Mouse (Mus musculus) myocyte (in vitro differentiated cells): ENCODE measurements around the gene Zbtb42. TPM values are rescaled to one million over a fixed set of nuclear protein-coding genes. Genes with fewer than 3 reads are reported as not detected.

Experiments
- H3K27me3 ChIP-seq: one replicate; pipeline ENCODE4 v1.6.1; 2011; ENCODE audit not compliant: control insufficient read depth, insufficient read depth, insufficient read length
- H3K36me3 ChIP-seq: one replicate; pipeline ENCODE4 v1.6.1; 2011; ENCODE audit not compliant: control insufficient read depth, insufficient read depth
- H3K4me2 ChIP-seq: one replicate; pipeline ENCODE4 v1.6.1; 2011; ENCODE audit warnings: low read depth, control low read depth
- H3K4me3 ChIP-seq: one replicate; pipeline ENCODE4 v1.5.1; 2011; ENCODE audit warnings: mild to moderate bottlenecking, control low read depth, moderate library complexity
- H3K79me2 ChIP-seq: one replicate; pipeline ENCODE4 v1.6.1; 2011; ENCODE audit not compliant: control insufficient read depth, insufficient read depth
- H3ac ChIP-seq: one replicate; pipeline ENCODE4 v1.6.1; 2011; ENCODE audit not compliant: control insufficient read depth, insufficient read length
- CEBPB ChIP-seq: IDR thresholded peaks from 2 replicates; pipeline ENCODE4 v1.6.1; 2011; ENCODE audit warnings: mild to moderate bottlenecking, moderate library complexity; ENCODE audit not compliant: poor library complexity, insufficient read depth, severe bottlenecking
- E2F4 ChIP-seq: IDR thresholded peaks from one replicate; pipeline ENCODE4 v1.6.1; 2011; ENCODE audit warnings: mild to moderate bottlenecking, control low read depth, moderate library complexity; ENCODE audit not compliant: insufficient read depth
- MAX ChIP-seq: IDR thresholded peaks from one replicate; pipeline ENCODE4 v1.6.1; 2011; ENCODE audit warnings: low read depth, mild to moderate bottlenecking, control low read depth
- MYOD1 ChIP-seq, 3 experiments: IDR thresholded peaks; one replicate each; pipeline ENCODE4 v1.6.1; 2011; ENCODE audit warnings: control low read depth in 2 of 3, low read depth in 2 of 3, mild to moderate bottlenecking in 2 of 3, moderate library complexity in 1 of 3; ENCODE audit not compliant: insufficient read length in 2 of 3, control insufficient read depth in 1 of 3
- MYOG ChIP-seq, 3 experiments: IDR thresholded peaks; one replicate each; pipeline ENCODE4 v1.6.1; 2011; ENCODE audit warnings: control low read depth in 2 of 3, low read depth in 2 of 3, mild to moderate bottlenecking in 2 of 3; ENCODE audit not compliant: insufficient read length in 2 of 3, control insufficient read depth in 1 of 3, insufficient read depth in 1 of 3
- POLR2A ChIP-seq: IDR thresholded peaks from one replicate; pipeline ENCODE4 v1.6.1; 2011; ENCODE audit warnings: low read depth, mild to moderate bottlenecking, control low read depth, moderate library complexity; ENCODE audit not compliant: insufficient read length
- POLR2AphosphoS2 ChIP-seq: IDR thresholded peaks from one replicate; pipeline ENCODE4 v1.6.1; 2011; ENCODE audit warnings: low read depth, control low read depth; ENCODE audit not compliant: insufficient read length
- REST ChIP-seq: IDR thresholded peaks from one replicate; pipeline ENCODE4 v1.6.1; 2011; ENCODE audit warnings: mild to moderate bottlenecking, control low read depth, moderate library complexity; ENCODE audit not compliant: insufficient read depth, insufficient read length
- SRF ChIP-seq: IDR thresholded peaks from one replicate; pipeline ENCODE4 v1.6.1; 2011; ENCODE audit warnings: low read depth; ENCODE audit not compliant: control insufficient read depth, insufficient read length
- TCF12 ChIP-seq: IDR thresholded peaks from one replicate; pipeline ENCODE4 v1.6.1; 2011; ENCODE audit warnings: mild to moderate bottlenecking, control low read depth; ENCODE audit not compliant: poor library complexity, insufficient read depth, severe bottlenecking
- TCF3 ChIP-seq: IDR thresholded peaks from one replicate; pipeline ENCODE4 v1.6.1; 2011; ENCODE audit warnings: low read depth, control low read depth; ENCODE audit not compliant: insufficient read length
- USF1 ChIP-seq: IDR thresholded peaks from one replicate; pipeline ENCODE4 v1.6.1; 2011; ENCODE audit warnings: low read depth, mild to moderate bottlenecking, control low read depth, moderate library complexity
- polyA plus RNA-seq: library from polyadenylated mRNA; unstranded; fragments of >200 nt; fragmentation: generic; extraction: Trizol; gene quantifications from one replicate; pipeline ENCODE4 v1.2.1, GENCODE M21; 2012; ENCODE audit warnings: missing spikeins

The Zbtb42 gene
- polyA plus RNA-seq, 1 experiment = 4.4 TPM

DNA sequence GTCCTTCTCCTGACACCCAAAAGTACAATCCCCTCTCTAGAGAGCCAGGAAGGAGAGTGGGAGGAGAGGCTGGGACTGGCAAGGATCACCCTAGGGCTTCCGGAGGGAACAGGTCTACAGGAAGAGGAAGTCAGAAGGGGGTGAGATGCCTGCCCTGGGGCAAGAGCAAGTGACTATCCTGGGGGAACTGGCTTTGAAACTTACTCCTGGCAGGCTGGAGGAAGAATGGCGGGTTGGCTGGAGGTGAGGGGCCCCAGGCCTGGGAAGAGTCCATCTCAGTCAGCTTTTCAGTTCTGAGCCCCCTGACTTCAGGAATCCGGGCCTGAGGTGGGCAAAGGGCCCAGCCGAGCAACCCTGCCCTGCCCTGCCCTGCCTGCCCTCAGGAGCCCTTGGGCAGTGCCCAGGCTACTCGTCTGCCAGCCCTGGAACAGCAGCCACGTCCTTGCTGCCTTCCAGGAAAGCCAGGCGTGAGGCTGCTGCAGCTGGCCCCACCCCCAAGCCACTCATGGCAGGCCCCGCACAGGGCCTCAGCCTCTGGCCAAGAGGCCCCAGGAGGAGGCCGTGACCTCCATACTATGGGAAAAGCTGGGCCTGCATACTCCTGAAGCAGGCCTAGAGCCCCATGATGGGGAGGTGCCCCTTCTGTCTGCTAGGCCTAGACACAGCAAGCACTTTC lies 7.8 kb upstream of the Zbtb42 start:
- no peak overlapping the region for H3ac ChIP-seq
- peaks cover 64% of the 10 kb centered on the region for H3K79me2 ChIP-seq
- peak overlapping the region; percentile 66 for H3K4me2 ChIP-seq
- H3K27me3 ChIP-seq = no peaks in the 10 kb centered on the region
- H3K36me3 ChIP-seq = peaks cover 13% of the 10 kb centered on the region
- no peak overlapping the region for H3K4me3 ChIP-seq
- TF ChIP-seq MYOD1 (IDR thresholded peaks at IDR 0.05; ENCODE audit: control insufficient read depth in 1 of 3, insufficient read length in 2 of 3, low read depth in 2 of 3) = peak in 1 of 3 experiments; percentile 19
- no peak for TF ChIP-seq MAX
- peak in 1 of 3 experiments; percentile 76 for TF ChIP-seq MYOG (IDR thresholded peaks at IDR 0.05; ENCODE audit: control insufficient read depth in 1 of 3, insufficient read depth in 1 of 3, insufficient read length in 2 of 3, low read depth in 2 of 3)

DNA sequence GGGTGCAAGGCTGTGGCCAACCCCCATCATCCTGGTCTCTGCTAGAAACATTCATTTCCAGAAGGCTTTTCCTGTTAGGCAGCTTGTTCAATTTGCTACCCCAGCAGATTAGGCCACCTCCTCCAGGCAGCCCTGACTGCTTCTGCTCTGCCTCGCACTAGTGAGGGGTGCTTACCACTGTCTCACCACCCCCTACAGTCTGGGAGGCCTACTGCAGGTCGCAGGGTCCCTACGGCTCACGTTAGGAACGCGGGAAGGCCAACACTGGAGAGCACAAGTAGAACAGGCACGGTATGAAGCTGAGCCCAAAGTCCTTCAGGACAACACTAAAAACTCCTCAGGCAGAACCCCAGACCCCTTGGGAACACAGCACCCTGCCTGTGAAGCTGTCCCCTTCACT lies 6.7 kb upstream of the Zbtb42 start:
- peaks cover 62% of the 10 kb centered on the region for H3K79me2 ChIP-seq
- H3K4me3 ChIP-seq = peak overlapping the region; percentile 60
- TF ChIP-seq POLR2A = peak; percentile 12
- TF ChIP-seq POLR2AphosphoS2 = no peak
- TF ChIP-seq TCF12 = no peak
- no peak for TF ChIP-seq SRF
- peak overlapping the region; percentile 66 for H3K4me2 ChIP-seq
- no peak overlapping the region for H3ac ChIP-seq
- no peaks in the 10 kb centered on the region for H3K27me3 ChIP-seq
- H3K36me3 ChIP-seq = peaks cover 13% of the 10 kb centered on the region

DNA sequence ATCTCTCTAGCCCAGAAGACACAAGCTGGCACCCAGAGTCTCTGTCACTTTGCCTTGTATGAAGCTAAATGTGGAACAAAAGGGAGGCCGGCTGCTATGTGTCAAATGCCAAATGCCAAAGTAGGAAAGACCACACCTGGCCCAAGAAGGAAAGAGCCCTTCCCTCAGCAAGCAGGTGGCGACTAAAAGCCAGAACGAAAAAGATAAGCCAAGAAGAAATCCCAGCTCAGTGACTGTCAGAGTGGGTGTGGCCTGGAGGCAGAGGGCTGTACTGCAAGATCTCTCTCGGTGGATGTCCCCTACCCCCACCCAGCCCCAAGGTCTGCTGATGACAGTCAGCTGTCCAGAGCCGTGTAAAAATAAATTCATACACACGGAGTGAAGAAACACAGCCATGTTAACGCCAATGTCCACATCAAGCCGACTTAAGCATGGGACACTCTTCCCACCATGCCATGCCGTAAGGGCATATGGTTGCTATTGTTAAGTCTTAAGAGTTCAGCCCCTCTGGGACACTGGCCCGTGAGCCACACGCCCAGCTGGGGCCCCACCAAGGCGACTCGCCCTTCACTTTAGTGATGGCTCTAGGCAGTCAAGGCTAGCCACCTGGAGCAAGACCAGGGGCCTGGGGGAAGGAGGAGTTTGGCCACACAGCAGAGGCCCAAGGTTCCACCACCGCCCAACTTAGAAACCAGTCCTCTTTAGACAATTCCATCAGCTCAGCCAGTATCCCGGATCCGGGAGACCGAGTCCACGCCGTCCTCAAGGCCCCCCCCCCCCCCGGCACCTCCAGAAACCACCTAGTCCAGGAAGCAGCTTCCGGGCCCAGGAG lies 5.7 kb upstream of the Zbtb42 start:
- H3ac ChIP-seq = peak overlapping the region; percentile 95
- TF ChIP-seq MYOG (IDR thresholded peaks at IDR 0.05; ENCODE audit: control insufficient read depth in 1 of 3, insufficient read depth in 1 of 3, insufficient read length in 2 of 3, low read depth in 2 of 3) (peak in 2 of 3 experiments; percentile 27 to 43), POLR2AphosphoS2 (peak; percentile 55), USF1 (no peak), TCF3 (no peak), POLR2A (no peak), TCF12 (no peak), SRF (no peak), MYOD1 (IDR thresholded peaks at IDR 0.05; ENCODE audit: control insufficient read depth in 1 of 3, insufficient read length in 2 of 3, low read depth in 2 of 3) (peak; percentile 16 to 24 (median 23))
- H3K27me3 ChIP-seq = no peaks in the 10 kb centered on the region
- H3K79me2 ChIP-seq = peaks cover 54% of the 10 kb centered on the region
- peak overlapping the region; percentile 66 for H3K4me2 ChIP-seq
- peaks cover 13% of the 10 kb centered on the region for H3K36me3 ChIP-seq
- peak overlapping the region; percentile 60 for H3K4me3 ChIP-seq

DNA sequence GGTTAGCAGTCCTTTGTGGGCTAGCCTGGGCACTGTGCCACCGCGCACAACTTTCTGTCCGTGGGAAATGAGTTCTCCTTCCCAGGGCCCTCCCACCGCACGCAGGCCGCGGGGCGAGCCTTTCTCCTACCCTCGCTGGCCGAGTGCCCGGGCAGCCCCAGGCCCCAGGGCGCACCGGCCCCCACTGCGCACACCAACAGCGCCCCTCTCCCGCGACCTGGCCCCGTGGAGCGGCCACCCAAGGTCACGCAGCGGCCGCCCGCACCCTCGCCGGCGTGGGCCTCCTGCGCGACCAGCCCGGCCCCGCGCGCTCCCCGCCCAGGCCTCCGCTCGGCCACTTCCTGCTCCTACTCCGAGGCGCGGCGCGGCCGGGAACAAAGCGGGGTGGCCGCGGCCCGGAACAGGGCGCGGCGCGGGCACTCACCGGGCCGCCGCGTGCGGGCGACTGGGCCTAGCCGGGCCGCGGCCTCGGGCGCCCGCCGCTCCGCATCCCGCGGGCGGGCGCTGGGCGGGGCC lies 5.0 kb upstream of the Zbtb42 start:
- Histone ChIP-seq H3K4me3 (peak overlapping the region; percentile 60), H3K4me2 (peak overlapping the region; percentile 66), H3K79me2 (peaks cover 47% of the 10 kb centered on the region), H3K36me3 (peaks cover 13% of the 10 kb centered on the region), H3K27me3 (no peaks in the 10 kb centered on the region), H3ac (peak overlapping the region; percentile 95)
- no peak for TF ChIP-seq TCF3
- no peak for TF ChIP-seq MYOD1 (IDR thresholded peaks at IDR 0.05; ENCODE audit: control insufficient read depth in 1 of 3, insufficient read length in 2 of 3, low read depth in 2 of 3)
- no peak for TF ChIP-seq MYOG (IDR thresholded peaks at IDR 0.05; ENCODE audit: control insufficient read depth in 1 of 3, insufficient read depth in 1 of 3, insufficient read length in 2 of 3, low read depth in 2 of 3)
- no peak for TF ChIP-seq REST
- peak; percentile 23 for TF ChIP-seq POLR2AphosphoS2
- no peak for TF ChIP-seq MAX
- no peak for TF ChIP-seq USF1

DNA sequence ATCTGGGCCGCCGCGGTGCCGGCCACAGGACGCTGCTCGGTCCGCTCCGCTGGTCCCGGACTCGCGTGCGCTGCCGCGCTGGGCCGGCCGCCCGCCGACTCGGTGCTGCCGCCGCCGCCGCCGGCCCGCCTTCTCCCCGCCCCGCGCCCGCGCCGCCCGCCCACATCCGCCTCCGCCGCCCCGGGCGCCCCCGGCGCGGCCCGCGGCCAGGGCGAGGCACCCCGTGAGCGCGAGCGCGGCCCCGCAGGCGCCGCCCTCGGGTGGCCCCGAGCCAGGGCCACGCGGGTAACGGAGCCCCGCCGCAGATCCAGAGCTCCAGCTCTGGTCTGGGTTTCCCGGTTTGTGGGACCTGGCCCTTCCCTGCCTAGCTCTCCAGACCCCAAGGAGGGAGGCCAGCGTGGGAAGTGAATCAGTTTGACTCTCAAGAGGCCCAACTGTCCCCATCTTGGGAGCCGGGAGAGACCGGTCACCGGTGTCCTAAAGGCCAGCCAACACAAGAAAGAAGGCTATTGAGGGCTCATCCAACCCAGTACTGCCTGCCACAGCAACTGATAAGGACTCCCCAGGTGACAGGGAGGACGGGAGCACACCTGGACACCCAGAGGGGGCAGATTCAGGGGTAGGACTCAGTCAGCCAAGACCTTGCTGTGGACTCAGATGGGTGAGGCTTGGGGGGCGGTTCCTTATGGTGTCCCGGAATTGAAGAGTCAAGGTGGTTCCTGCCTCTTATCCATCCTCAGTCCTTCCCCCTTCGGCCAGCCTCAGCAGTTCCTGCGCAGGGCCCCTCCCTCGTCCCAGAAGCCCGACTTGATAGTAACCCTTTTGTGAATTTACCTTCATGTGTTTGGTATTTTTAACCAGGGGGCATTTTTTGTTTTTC lies 4.3 kb upstream of the Zbtb42 start, which contains the start of gene Akt1:
Akt1 (minus strand) TSS at position 753 of the 880 bp plus-strand sequence.
- Histone ChIP-seq H3K27me3 (no peaks in the 10 kb centered on the region), H3ac (peak within 1 kb of the TSS; percentile 95), H3K4me2 (peak within 1 kb of the TSS; percentile 88), H3K4me3 (peak within 1 kb of the TSS; percentile 60), H3K79me2 (peaks cover 40% of the 10 kb centered on the region), H3K36me3 (peaks cover 8% of the 10 kb centered on the region)
- TF ChIP-seq CEBPB (no peak), E2F4 (no peak), POLR2A (peak; percentile 84), SRF (no peak), TCF12 (no peak), MYOG (IDR thresholded peaks at IDR 0.05; ENCODE audit: control insufficient read depth in 1 of 3, insufficient read depth in 1 of 3, insufficient read length in 2 of 3, low read depth in 2 of 3) (no peak), MAX (no peak), POLR2AphosphoS2 (peak; percentile 46), TCF3 (no peak), REST (no peak), USF1 (no peak), MYOD1 (IDR thresholded peaks at IDR 0.05; ENCODE audit: control insufficient read depth in 1 of 3, insufficient read length in 2 of 3, low read depth in 2 of 3) (no peak)
